Mouse (Mus musculus): ENCODE measurements around the gene Tbc1d16. TPM values are rescaled to one million over a fixed set of nuclear protein-coding genes. Genes with fewer than 3 reads are reported as not detected.

The Tbc1d16 gene
- polyA plus RNA-seq, 1 experiment from 2014 or later = 17.4 TPM

DNA sequence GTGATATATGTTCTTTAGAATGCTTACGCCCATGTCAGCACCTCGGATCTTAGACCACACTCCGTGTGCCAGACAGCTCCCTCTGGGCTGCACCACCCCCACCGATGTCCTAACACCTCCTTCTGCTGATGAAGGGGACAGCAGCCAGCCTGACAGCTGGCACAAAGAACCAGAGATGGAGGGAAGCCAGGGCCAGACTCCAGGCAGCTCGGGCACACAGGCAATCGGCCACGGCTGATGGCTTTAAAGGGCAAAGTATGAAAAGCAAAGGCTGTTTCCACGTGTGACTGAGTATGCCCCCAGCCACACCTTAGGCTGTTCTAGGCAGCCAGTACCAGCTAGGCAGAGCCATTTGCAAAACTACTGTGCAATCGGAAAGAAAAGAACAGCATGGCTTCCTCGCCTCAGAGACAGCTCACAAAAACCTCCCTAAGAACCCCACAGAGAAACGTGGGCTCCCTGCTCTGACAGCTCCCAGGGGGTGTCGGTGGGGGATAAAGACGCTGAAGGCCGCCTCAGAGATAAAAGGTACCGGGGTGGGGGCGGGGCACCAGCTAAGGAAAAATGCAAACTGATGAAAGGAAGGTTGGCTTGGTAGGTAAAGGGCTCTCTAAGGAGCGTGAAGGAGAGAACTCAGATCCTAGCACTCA is 8.4 kb downstream of the Tbc1d16 start:
- DNase-seq (ENCODE audit: low read depth, low spot score) = no peak
- CTCF ChIA-PET = interaction anchor here (1.2 to 2.6 kb wide), 2 partner anchors 13 to 14 kb away, joined by 5 to 10 read pairs; no protein-coding TSS in a partner anchor
- POLR2A ChIA-PET = no interaction called here
- no peaks in the 10 kb centered on the region for H3K27me3 ChIP-seq
- in situ Hi-C loops (cut with MboI; ENCODE audit: low pct_unique_long_range_greater_than_20kb) = no loop called here
- no peak for ATAC-seq
- no peak for TF ChIP-seq CTCF (IDR thresholded peaks at IDR 0.05)

DNA sequence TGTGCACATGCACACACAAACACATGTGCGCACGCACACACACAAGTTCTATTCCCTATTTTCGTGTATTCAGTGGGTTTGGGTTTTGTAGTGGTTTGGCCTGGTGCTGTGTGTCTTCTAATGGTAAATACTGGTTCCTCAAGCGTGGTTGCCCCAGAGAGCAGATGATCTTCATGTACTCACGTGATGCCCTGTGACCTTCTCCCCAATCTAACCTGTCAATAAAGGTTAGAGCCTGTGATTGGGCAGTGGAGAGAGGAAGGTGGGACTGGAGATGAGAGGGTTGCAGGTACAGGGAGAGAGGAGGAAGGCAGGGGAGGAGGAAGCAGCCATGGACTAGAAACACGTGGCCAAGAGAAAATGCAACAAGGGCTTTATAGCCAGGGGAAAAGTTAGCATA is 10.4 kb downstream of the Tbc1d16 start:
- ChIA-PET CTCF (interaction anchor here (2.6 kb wide), 1 partner anchor 12 kb away, joined by 10 read pairs; no protein-coding TSS in a partner anchor), POLR2A (no interaction called here)

DNA sequence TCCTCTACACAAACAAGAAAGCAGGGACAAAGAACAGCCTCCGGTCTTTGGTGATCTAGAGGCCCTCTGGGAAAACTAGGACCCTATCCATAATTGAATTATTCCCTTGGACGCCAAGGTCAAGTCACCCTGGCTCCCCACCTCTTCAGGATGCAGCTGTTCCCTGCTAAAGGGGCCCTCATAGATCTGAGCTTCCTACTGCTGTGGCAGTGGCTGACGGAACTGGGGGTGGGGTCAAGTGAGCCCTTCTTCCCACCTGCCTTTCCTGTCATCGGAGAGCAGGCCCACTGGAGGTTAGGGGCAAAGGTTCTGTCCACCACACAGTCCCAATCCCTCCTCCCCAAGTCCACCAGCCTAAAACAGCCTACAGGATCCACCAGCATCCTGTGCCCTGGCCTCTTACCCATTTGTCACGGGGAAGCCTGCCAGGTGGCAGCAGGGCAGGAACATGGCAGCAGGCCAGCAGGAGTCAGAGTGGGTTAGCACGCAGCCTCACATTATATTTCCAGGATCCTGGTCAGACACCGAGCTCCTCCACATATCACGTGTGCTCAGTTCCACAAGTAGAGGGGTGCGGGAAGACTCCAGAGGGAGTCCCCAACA is 12.3 kb downstream of the Tbc1d16 start:
- TF ChIP-seq CTCF (IDR thresholded peaks at IDR 0.05) = no peak
- DNase-seq (ENCODE audit: low read depth, low spot score) (no peak), ATAC-seq (no peak)
- in situ Hi-C loops (cut with MboI; ENCODE audit: low pct_unique_long_range_greater_than_20kb) = no loop called here
- CTCF ChIA-PET = interaction anchor here (0.9 to 3.3 kb wide), 5 partner anchors 9 to 51 kb away, joined by 3 to 22 read pairs (median 4); partner anchors contain the start of gene Gaa
- H3K27me3 ChIP-seq = no peaks in the 10 kb centered on the region
- POLR2A ChIA-PET = no interaction called here

More for the DNA sequence above, 10.4 kb downstream of the Tbc1d16 start:
- no peak for DNase-seq (ENCODE audit: low read depth, low spot score)
- no peak for ATAC-seq
- in situ Hi-C loops (cut with MboI; ENCODE audit: low pct_unique_long_range_greater_than_20kb) = no loop called here
- no peak for TF ChIP-seq CTCF (IDR thresholded peaks at IDR 0.05)
- H3K27me3 ChIP-seq = no peaks in the 10 kb centered on the region

DNA sequence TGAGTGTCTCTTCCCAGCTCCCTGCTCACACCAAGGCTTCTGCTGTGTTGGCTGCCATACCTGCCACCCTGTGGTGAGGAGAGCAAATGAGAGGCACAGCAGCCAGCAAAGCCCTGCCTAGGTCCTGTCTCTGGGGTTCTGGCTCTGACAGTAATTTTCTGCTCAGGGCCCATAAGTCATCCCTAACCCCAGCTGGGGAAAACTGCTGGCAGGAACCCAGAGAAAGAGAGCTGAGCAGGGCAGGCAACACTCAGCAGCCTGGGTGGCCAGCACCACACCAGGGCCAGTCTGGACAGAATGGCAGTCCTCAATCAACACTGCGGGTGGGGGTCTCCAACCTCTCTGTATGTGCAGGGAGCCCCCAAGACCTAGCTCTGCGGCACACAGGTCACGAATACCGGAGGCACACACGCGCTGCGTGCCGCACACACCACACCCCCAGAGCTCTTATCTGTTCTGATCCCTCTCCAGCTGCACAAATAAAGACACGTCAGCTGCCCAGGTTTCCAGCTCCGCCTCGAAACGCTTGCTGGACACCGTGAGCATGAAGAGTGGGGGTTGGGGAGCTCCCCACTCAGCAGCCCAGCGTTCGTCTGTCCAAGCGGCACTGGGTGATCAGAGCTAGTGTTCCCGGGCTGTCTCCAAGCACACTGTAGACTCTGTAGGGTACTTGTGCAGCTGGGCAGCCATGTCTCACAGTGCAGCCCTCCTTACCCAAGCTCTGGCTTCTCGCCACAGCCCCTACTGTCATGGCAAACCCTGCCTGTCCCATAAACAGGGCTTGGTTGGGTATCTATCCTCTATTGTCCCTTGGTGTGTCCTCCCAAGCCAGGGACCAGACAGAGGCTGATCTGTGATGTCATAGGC is 13.0 kb downstream of the Tbc1d16 start:
- ChIA-PET CTCF (interaction anchor here (0.7 to 3.3 kb wide), 5 partner anchors 9 to 34 kb away, joined by 3 to 22 read pairs (median 4); no protein-coding TSS in a partner anchor), POLR2A (no interaction called here)
- DNase-seq (ENCODE audit: low read depth, low spot score) (peak; percentile 69), ATAC-seq (peak; percentile 75)
- no peaks in the 10 kb centered on the region for H3K27me3 ChIP-seq
- no peak for TF ChIP-seq CTCF (IDR thresholded peaks at IDR 0.05)
- in situ Hi-C loops (cut with MboI; ENCODE audit: low pct_unique_long_range_greater_than_20kb) = no loop called here

DNA sequence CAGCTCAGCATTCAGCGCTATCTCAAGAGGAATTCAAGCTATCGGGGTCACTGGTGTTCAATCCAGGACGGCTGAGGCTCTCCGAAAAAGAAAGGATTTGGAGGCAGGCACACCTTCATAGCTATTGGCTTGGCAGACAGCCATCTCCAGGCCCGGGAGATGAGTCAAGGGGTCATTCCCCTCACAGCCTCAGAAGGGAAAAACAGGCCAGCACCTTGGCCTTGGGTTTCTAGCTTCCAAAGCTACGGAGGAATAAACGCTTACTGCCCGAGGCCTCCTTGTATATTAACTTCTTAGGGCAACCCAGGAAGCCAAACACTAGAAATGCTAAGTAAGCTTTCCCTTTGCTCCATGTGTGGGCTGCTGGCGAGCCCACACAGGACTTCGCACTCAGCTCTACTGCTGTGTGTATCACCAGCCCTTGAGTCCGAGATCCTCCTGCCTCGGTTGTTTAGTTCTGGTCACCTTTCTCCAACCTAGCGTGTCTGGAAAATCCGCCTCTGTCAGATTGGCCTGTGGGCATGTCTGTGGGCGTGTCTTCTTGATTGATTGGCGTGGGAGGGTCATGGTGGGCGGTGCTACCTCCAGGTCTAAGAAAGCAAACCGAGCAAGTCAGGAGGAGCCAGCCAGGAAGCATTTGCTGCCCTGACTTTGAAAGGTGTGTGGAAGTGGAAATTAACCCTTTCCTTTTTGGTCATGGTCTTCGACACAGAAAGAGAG is 15.0 kb downstream of the Tbc1d16 start:
- DNase-seq (ENCODE audit: low read depth, low spot score) (no peak), ATAC-seq (no peak)
- H3K27me3 ChIP-seq = no peaks in the 10 kb centered on the region
- no peak for TF ChIP-seq CTCF (IDR thresholded peaks at IDR 0.05)
- POLR2A ChIA-PET = no interaction called here
- CTCF ChIA-PET = interaction anchor here (1.1 kb wide), 1 partner anchor 172 kb away, joined by 3 read pairs; no protein-coding TSS in a partner anchor
- in situ Hi-C loops (cut with MboI; ENCODE audit: low pct_unique_long_range_greater_than_20kb) = no loop called here

DNA sequence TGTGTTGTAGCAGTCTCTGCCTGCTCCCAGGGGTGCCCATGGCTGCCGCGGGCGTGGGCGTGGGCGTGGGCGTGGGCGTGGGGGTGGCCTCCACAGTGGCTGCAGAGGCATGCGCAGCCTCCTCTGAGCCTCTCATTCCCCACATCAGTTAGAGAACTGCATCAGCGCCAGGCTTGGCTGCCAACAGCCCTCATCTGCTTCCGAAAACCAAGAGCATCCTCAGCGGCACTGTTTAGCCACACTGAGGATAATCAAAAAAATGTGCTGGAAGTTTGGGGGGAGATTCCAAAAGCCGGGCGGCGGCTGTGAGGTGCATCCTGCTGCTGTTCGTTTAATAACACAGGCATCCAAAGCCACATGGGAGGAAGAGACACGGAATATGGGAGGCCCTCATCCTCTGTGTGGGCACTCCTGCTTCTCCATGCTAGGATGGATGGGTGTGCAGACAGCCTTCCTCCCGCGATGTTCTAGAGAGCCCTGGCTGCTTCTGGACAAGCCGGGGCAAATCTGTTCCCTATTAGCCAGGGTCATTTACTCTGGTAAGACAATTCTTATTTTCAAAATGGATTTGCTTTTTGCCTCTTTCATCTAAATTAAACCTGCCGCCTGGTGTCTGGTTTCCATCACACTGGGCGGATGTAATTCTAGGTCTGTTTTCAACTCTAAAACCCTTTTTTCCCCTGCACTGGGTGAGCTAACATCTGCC is 16.5 kb downstream of the Tbc1d16 start:
- DNase-seq (ENCODE audit: low read depth, low spot score) (no peak), ATAC-seq (no peak)
- CTCF ChIA-PET = no interaction called here
- H3K27me3 ChIP-seq = no peaks in the 10 kb centered on the region
- in situ Hi-C loops (cut with MboI; ENCODE audit: low pct_unique_long_range_greater_than_20kb) = no loop called here
- POLR2A ChIA-PET = no interaction called here
- TF ChIP-seq CTCF (IDR thresholded peaks at IDR 0.05) = no peak

DNA sequence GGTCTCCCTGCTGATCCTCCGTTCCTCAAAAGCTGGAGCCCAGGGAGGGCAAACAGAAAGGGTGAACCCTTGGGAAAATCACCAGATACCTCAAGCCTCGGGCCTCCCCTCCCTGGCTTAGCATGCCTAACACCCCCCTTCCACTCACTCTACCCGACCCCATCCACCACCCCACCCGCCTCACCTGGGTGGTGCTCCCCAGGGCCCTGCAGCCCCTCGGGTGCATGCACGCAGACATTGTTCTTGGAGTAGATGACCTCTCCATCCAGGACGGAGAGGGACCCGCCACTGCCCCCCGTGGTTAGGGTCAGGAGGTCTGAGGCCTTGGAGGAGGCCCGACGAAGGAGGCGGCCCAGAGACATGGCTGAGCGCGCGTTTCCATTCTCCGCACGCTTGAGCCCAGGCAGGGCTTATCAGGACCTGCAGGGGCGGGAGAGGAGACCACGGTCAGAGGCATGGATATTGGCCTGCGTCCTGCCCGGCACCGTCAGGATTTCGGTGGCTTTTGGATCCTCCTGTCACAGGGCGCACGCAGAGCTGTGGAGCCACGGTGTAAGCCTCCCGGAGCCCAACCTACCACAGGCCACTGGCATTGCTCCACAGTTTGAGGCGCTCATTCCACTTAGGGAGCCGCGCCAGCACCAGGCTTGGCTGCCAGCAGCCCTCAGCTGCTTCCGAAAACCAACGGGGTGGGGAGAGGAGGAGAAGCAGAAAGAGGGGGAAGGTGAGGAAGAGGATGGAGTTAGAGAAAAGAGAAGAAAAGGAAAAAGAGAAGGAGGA is 17.8 kb downstream of the Tbc1d16 start:
- ChIA-PET POLR2A (no interaction called here), CTCF (no interaction called here)
- no peaks in the 10 kb centered on the region for H3K27me3 ChIP-seq
- in situ Hi-C loops (cut with MboI; ENCODE audit: low pct_unique_long_range_greater_than_20kb) = no loop called here
- no peak for TF ChIP-seq CTCF (IDR thresholded peaks at IDR 0.05)
- ATAC-seq (no peak), DNase-seq (ENCODE audit: low read depth, low spot score) (no peak)

DNA sequence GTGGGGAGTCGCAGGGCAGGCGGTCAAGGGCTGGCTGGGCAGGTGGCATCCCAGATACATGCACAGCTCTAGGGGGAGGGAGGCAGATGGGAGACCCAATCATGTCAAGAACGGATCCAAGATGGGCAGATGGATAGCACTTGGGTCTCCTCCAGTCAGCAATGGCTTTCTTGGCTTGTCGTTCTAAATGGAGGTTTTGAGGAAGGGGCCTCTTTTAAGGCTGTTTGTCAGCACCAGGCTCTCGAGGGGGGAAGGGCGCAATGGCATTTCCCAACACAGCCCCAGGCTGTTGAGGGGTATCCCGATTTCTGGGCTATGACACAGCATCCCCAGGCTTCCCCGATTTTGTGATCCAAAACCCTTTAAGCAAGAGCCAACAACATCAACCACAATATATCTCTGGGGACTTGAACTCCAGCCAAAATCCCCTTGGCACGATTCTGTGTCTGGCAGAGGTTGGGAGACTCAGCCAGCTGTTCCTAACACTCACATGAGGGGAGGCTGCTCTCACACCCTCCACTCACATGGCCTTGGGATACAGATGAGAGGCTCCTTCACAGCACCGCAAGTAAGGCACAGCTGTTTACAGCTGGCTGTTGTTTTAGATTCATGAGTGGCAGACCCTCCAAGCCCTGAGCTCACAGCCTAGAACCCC is 18.8 kb downstream of the Tbc1d16 start:
- no peak for TF ChIP-seq CTCF (IDR thresholded peaks at IDR 0.05)
- H3K27me3 ChIP-seq = no peaks in the 10 kb centered on the region
- DNase-seq (ENCODE audit: low read depth, low spot score) = peak; percentile 46
- in situ Hi-C loops (cut with MboI; ENCODE audit: low pct_unique_long_range_greater_than_20kb) = loop anchor here (5.0 kb wide), 1 partner anchor 38 kb away; no protein-coding TSS in a partner anchor
- ChIA-PET CTCF (no interaction called here), POLR2A (interaction anchor here (0.7 kb wide), 1 partner anchor 12 kb away, joined by 3 read pairs; no protein-coding TSS in a partner anchor)
- no peak for ATAC-seq
